Mouse (Mus musculus) cortical plate, adult 2 months (tissue): ENCODE measurements around the gene Polr3h.

Experiments
- CTCF ChIP-seq: fragments of 200-500 bp; IDR thresholded peaks from 2 replicates; pipeline ENCODE4 v1.5.1; 2011; ENCODE audit warnings: mild to moderate bottlenecking, control low read depth, low read length; ENCODE audit not compliant: insufficient read depth; ENCODE audit errors: extremely low read depth
- POLR2A ChIP-seq: fragments of 200-500 bp; IDR thresholded peaks from 2 replicates; pipeline ENCODE4 v1.6.1; 2011; ENCODE audit warnings: mild to moderate bottlenecking, low read length, control low read depth; ENCODE audit not compliant: insufficient read depth; ENCODE audit errors: extremely low read depth

GRCm38 (mm10) chr15:81907953-81908352 is 18.1 kb downstream of the Polr3h start:
- no peak for TF ChIP-seq CTCF
- TF ChIP-seq POLR2A = no peak
